Mouse (Mus musculus): ENCODE results near the gene Prkd1. TPM values are rescaled to one million over a fixed set of nuclear protein-coding genes. Genes with fewer than 3 reads are reported as not detected.

Prkd1 gene
- polyA plus RNA-seq, 1 experiment from 2014 or later, result 5.9 TPM

GRCm38 (mm10) chr12:50624175-50624574 lies 24.7 kb downstream of the Prkd1 start:
- Histone ChIP-seq H3K4me3 (ENCODE audit: low read depth, low read length) (no peak overlapping the region), H3K4me2 (ENCODE audit: low read depth, low read length) (no peak overlapping the region), H3K9ac (ENCODE audit: low read depth, low read length) (no peak overlapping the region), H3K4me1 (ENCODE audit: control insufficient read depth, insufficient read depth, low read length) (no peaks in the 10 kb centered on the region), H3K9me3 (ENCODE audit: control insufficient read depth, low read length) (no peaks in the 10 kb centered on the region), H3K27ac (replicated peaks; ENCODE audit: low read depth, low read length) (no peak overlapping the region), H3K36me3 (ENCODE audit: control insufficient read depth, insufficient read depth, low read length) (no peaks in the 10 kb centered on the region), H3K27me3 (replicated peaks; ENCODE audit: control insufficient read depth, insufficient read depth, low read length) (no peaks in the 10 kb centered on the region)
- DNase-seq (ENCODE audit: low spot score) (no peak), ATAC-seq (ENCODE audit: low read depth) (no peak)
- WGBS, result 74% methylated on average over 4 of the region's 4 CpGs

GRCm38 (mm10) chr12:50615852-50616251 lies 33.0 kb downstream of the Prkd1 start:
- Histone ChIP-seq H3K36me3 (ENCODE audit: control insufficient read depth, insufficient read depth, low read length) (no peaks in the 10 kb centered on the region), H3K4me2 (ENCODE audit: low read depth, low read length) (no peak overlapping the region), H3K4me3 (ENCODE audit: low read depth, low read length) (no peak overlapping the region), H3K9me3 (ENCODE audit: control insufficient read depth, low read length) (no peaks in the 10 kb centered on the region), H3K27me3 (replicated peaks; ENCODE audit: control insufficient read depth, insufficient read depth, low read length) (no peaks in the 10 kb centered on the region), H3K4me1 (ENCODE audit: control insufficient read depth, insufficient read depth, low read length) (no peaks in the 10 kb centered on the region), H3K27ac (replicated peaks; ENCODE audit: low read depth, low read length) (no peak overlapping the region), H3K9ac (ENCODE audit: low read depth, low read length) (no peak overlapping the region)
- DNase-seq (ENCODE audit: low spot score) (no peak), ATAC-seq (ENCODE audit: low read depth) (no peak)
- 89% methylated on average over 1 of the region's 1 CpGs for WGBS

- Histone ChIP-seq H3K9me3 (ENCODE audit: control insufficient read depth, low read length) (no peaks in the 10 kb centered on the region), H3K4me2 (ENCODE audit: low read depth, low read length) (no peak overlapping the region), H3K9ac (ENCODE audit: low read depth, low read length) (no peak overlapping the region), H3K27ac (replicated peaks; ENCODE audit: low read depth, low read length) (no peak overlapping the region), H3K36me3 (ENCODE audit: control insufficient read depth, insufficient read depth, low read length) (no peaks in the 10 kb centered on the region), H3K4me3 (ENCODE audit: low read depth, low read length) (no peak overlapping the region), H3K4me1 (ENCODE audit: control insufficient read depth, insufficient read depth, low read length) (no peaks in the 10 kb centered on the region), H3K27me3 (replicated peaks; ENCODE audit: control insufficient read depth, insufficient read depth, low read length) (no peaks in the 10 kb centered on the region)
- WGBS, result 60% methylated on average over 6 of the region's 6 CpGs
- DNase-seq (ENCODE audit: low spot score) (no peak), ATAC-seq (ENCODE audit: low read depth) (no peak)
Measured at GRCm38 (mm10) chr12:50614341-50614740, 34.6 kb downstream of the Prkd1 start.

- H3K4me2 ChIP-seq (ENCODE audit: low read depth, low read length), result no peak overlapping the region
- H3K9ac ChIP-seq (ENCODE audit: low read depth, low read length), result no peak overlapping the region
- no peaks in the 10 kb centered on the region for H3K4me1 ChIP-seq (ENCODE audit: control insufficient read depth, insufficient read depth, low read length)
- no peak overlapping the region for H3K27ac ChIP-seq (replicated peaks; ENCODE audit: low read depth, low read length)
- DNase-seq (ENCODE audit: low spot score) (peak; percentile 49), ATAC-seq (ENCODE audit: low read depth) (no peak)
- H3K27me3 ChIP-seq (replicated peaks; ENCODE audit: control insufficient read depth, insufficient read depth, low read length), result no peaks in the 10 kb centered on the region
- H3K36me3 ChIP-seq (ENCODE audit: control insufficient read depth, insufficient read depth, low read length), result no peaks in the 10 kb centered on the region
- H3K9me3 ChIP-seq (ENCODE audit: control insufficient read depth, low read length), result 0 out of 2 replicates have a peak, but pooled peaks cover 6% of the 10 kb centered on the region
- WGBS, result 70% methylated on average over 4 of the region's 4 CpGs
- H3K4me3 ChIP-seq (ENCODE audit: low read depth, low read length), result no peak overlapping the region
Measured at GRCm38 (mm10) chr12:50606703-50607500, 42.0 kb downstream of the Prkd1 start.

GRCm38 (mm10) chr12:50599370-50599769 lies 49.5 kb downstream of the Prkd1 start:
- Histone ChIP-seq H3K9ac (ENCODE audit: low read depth, low read length) (no peak overlapping the region), H3K4me1 (ENCODE audit: control insufficient read depth, insufficient read depth, low read length) (no peaks in the 10 kb centered on the region), H3K36me3 (ENCODE audit: control insufficient read depth, insufficient read depth, low read length) (no peaks in the 10 kb centered on the region), H3K4me3 (ENCODE audit: low read depth, low read length) (no peak overlapping the region), H3K4me2 (ENCODE audit: low read depth, low read length) (no peak overlapping the region), H3K9me3 (ENCODE audit: control insufficient read depth, low read length) (0 out of 2 replicates have a peak, but pooled peaks cover 6% of the 10 kb centered on the region), H3K27ac (replicated peaks; ENCODE audit: low read depth, low read length) (no peak overlapping the region), H3K27me3 (replicated peaks; ENCODE audit: control insufficient read depth, insufficient read depth, low read length) (no peaks in the 10 kb centered on the region)
- DNase-seq (ENCODE audit: low spot score) (no peak), ATAC-seq (ENCODE audit: low read depth) (no peak)
- WGBS, result 94% methylated on average over 1 of the region's 1 CpGs

GRCm38 (mm10) chr12:50598053-50598988 lies 50.6 kb downstream of the Prkd1 start:
- no peaks in the 10 kb centered on the region for H3K36me3 ChIP-seq (ENCODE audit: control insufficient read depth, insufficient read depth, low read length)
- 71% methylated on average over 9 of the region's 9 CpGs for WGBS
- DNase-seq (ENCODE audit: low spot score) (no peak), ATAC-seq (ENCODE audit: low read depth) (no peak)
- no peak overlapping the region for H3K4me3 ChIP-seq (ENCODE audit: low read depth, low read length)
- no peak overlapping the region for H3K4me2 ChIP-seq (ENCODE audit: low read depth, low read length)
- no peaks in the 10 kb centered on the region for H3K4me1 ChIP-seq (ENCODE audit: control insufficient read depth, insufficient read depth, low read length)
- 0 out of 2 replicates have a peak, but pooled peaks cover 6% of the 10 kb centered on the region for H3K9me3 ChIP-seq (ENCODE audit: control insufficient read depth, low read length)
- no peaks in the 10 kb centered on the region for H3K27me3 ChIP-seq (replicated peaks; ENCODE audit: control insufficient read depth, insufficient read depth, low read length)
- no peak overlapping the region for H3K27ac ChIP-seq (replicated peaks; ENCODE audit: low read depth, low read length)
- no peak overlapping the region for H3K9ac ChIP-seq (ENCODE audit: low read depth, low read length)

- Histone ChIP-seq H3K4me1 (ENCODE audit: control insufficient read depth, insufficient read depth, low read length) (no peaks in the 10 kb centered on the region), H3K4me3 (ENCODE audit: low read depth, low read length) (no peak overlapping the region), H3K27me3 (replicated peaks; ENCODE audit: control insufficient read depth, insufficient read depth, low read length) (no peaks in the 10 kb centered on the region), H3K9ac (ENCODE audit: low read depth, low read length) (no peak overlapping the region), H3K36me3 (ENCODE audit: control insufficient read depth, insufficient read depth, low read length) (no peaks in the 10 kb centered on the region), H3K4me2 (ENCODE audit: low read depth, low read length) (no peak overlapping the region), H3K9me3 (ENCODE audit: control insufficient read depth, low read length) (no peaks in the 10 kb centered on the region), H3K27ac (replicated peaks; ENCODE audit: low read depth, low read length) (no peak overlapping the region)
- WGBS, result 87% methylated on average over 4 of the region's 4 CpGs
- DNase-seq (ENCODE audit: low spot score) (no peak), ATAC-seq (ENCODE audit: low read depth) (no peak)
Measured at GRCm38 (mm10) chr12:50597467-50597866, 51.4 kb downstream of the Prkd1 start.

- ATAC-seq (ENCODE audit: low read depth) (no peak), DNase-seq (ENCODE audit: low spot score) (no peak)
- H3K4me3 ChIP-seq (ENCODE audit: low read depth, low read length), result no peak overlapping the region
- H3K9me3 ChIP-seq (ENCODE audit: control insufficient read depth, low read length), result no peaks in the 10 kb centered on the region
- H3K36me3 ChIP-seq (ENCODE audit: control insufficient read depth, insufficient read depth, low read length), result no peaks in the 10 kb centered on the region
- 69% methylated on average over 5 of the region's 5 CpGs for WGBS
- H3K27me3 ChIP-seq (replicated peaks; ENCODE audit: control insufficient read depth, insufficient read depth, low read length), result no peaks in the 10 kb centered on the region
- H3K9ac ChIP-seq (ENCODE audit: low read depth, low read length), result no peak overlapping the region
- H3K4me1 ChIP-seq (ENCODE audit: control insufficient read depth, insufficient read depth, low read length), result no peaks in the 10 kb centered on the region
- H3K4me2 ChIP-seq (ENCODE audit: low read depth, low read length), result no peak overlapping the region
- no peak overlapping the region for H3K27ac ChIP-seq (replicated peaks; ENCODE audit: low read depth, low read length)
Measured at GRCm38 (mm10) chr12:50595777-50596176, 53.1 kb downstream of the Prkd1 start.

Measured in embryonic facial prominence, embryonic 14.5 days (tissue).